Mouse (Mus musculus): ENCODE results near the gene Wfikkn1.

The Wfikkn1 gene

GRCm38 (mm10) chr17:25867836-25868600, 12.6 kb downstream of the Wfikkn1 start:
- WGBS: under 1% methylated on average over 42 of the region's 42 CpGs

GRCm38 (mm10) chr17:25867509-25867835, 13.2 kb downstream of the Wfikkn1 start:
- 12% methylated on average over 7 of the region's 7 CpGs for WGBS

GRCm38 (mm10) chr17:25866172-25866571, 14.5 kb downstream of the Wfikkn1 start:
- WGBS: 92% methylated on average over 3 of the region's 3 CpGs

GRCm38 (mm10) chr17:25865288-25865687, 15.4 kb downstream of the Wfikkn1 start:
- WGBS: 92% methylated on average over 11 of the region's 11 CpGs

- WGBS: 91% methylated on average over 14 of the region's 14 CpGs
These were observed 16.3 kb downstream of the Wfikkn1 start for GRCm38 (mm10) chr17:25864311-25864710.

- WGBS: 90% methylated on average over 6 of the region's 6 CpGs
These were observed 17.0 kb downstream of the Wfikkn1 start for GRCm38 (mm10) chr17:25863681-25864080.

GRCm38 (mm10) chr17:25861704-25862612, 18.7 kb downstream of the Wfikkn1 start:
- WGBS: 8% methylated on average over 6 of the region's 6 CpGs

GRCm38 (mm10) chr17:25860832-25861703, 19.6 kb downstream of the Wfikkn1 start, which contains the start of gene Wdr90:
Wdr90 (minus strand) TSS chr17:25861501.
- WGBS: 2% methylated on average over 65 of the region's 65 CpGs

- 91% methylated on average over 6 of the region's 6 CpGs for WGBS
These were observed 20.4 kb downstream of the Wfikkn1 start for GRCm38 (mm10) chr17:25860229-25860628.

GRCm38 (mm10) chr17:25844396-25844901, 36.2 kb downstream of the Wfikkn1 start, which contains the start of gene Rhot2:
Rhot2 (minus strand) TSS chr17:25844851.
- WGBS: under 1% methylated on average over 21 of the region's 21 CpGs

GRCm38 (mm10) chr17:25843636-25844395, 36.8 kb downstream of the Wfikkn1 start:
- WGBS: 1% methylated on average over 38 of the region's 38 CpGs

- 88% methylated on average over 4 of the region's 4 CpGs for WGBS
These were observed 37.5 kb downstream of the Wfikkn1 start for GRCm38 (mm10) chr17:25843122-25843521.

GRCm38 (mm10) chr17:25842509-25842908, 38.1 kb downstream of the Wfikkn1 start:
- 56% methylated on average over 3 of the region's 3 CpGs for WGBS

GRCm38 (mm10) chr17:25841117-25841880, 39.4 kb downstream of the Wfikkn1 start, which contains the start of gene Gm20683:
Gm20683 (minus strand) TSS chr17:25841763.
- 91% methylated on average over 22 of the region's 22 CpGs for WGBS

GRCm38 (mm10) chr17:25840519-25840918, 40.1 kb downstream of the Wfikkn1 start:
- WGBS: 96% methylated on average over 6 of the region's 6 CpGs

GRCm38 (mm10) chr17:25839455-25840235, 41.0 kb downstream of the Wfikkn1 start:
- WGBS: 77% methylated on average over 14 of the region's 14 CpGs

- WGBS: 84% methylated on average over 4 of the region's 4 CpGs
These were observed 41.8 kb downstream of the Wfikkn1 start for GRCm38 (mm10) chr17:25838904-25839303.

- 22% methylated on average over 3 of the region's 3 CpGs for WGBS
These were observed 43.1 kb downstream of the Wfikkn1 start for GRCm38 (mm10) chr17:25837533-25837932.

- WGBS: 3% methylated on average over 29 of the region's 29 CpGs
These were observed 43.6 kb downstream of the Wfikkn1 start, which contains the start of gene Rhbdl1 for GRCm38 (mm10) chr17:25837076-25837410. Rhbdl1 (minus strand) TSS chr17:25837295.

All from cerebral cortex, adult 2 months (tissue).